Mouse (Mus musculus): ENCODE measurements at regions not wholly inside any gene's neighbourhood (a gene's known extent, or its start where the extent isn't known, plus 50 kb on each side); places are given as distances from the start of the nearest gene placed in this dataset.

DNA sequence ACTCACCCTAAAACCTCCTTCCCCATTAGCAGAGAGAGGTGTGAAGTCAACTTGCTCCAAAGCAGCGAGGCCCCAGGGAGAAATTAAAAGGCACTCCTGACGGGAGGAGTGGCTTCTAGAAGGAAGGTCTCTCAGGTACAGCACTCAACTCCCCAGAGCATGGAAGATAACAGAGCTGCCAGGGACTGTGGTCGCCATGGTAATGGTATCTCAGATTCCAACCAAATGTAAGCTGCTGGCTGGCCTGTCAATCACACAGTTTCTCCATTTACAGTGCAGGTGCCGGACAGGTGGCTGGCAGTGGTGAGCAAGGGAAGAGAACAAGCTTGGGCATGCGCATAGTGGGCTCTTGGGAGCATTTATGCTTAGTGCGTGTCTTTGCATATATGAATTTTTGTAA lies 213.5 kb upstream of the Bcor start:
- ATAC-seq, result no peak

DNA sequence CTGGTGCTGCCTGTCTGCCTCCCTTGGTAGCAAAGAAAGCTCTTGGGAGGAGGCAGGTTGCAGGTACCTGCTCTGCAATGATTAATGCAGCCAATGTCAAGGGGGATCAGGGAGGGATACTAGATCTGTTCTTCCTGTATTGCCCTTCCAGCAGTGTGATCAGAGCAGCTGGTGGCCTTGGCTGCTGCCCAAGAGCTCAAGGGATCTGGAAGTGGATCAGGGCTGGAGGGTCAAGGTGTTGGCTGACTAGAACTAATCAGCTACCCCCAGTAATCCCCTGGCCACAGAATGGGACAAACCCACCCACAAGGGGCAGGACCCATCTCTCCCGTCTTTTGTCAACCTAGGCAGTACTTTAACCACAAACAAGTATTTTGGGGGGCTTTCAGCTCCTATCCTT lies 211.8 kb upstream of the Atp6ap2 start:
- ATAC-seq, result no peak

DNA sequence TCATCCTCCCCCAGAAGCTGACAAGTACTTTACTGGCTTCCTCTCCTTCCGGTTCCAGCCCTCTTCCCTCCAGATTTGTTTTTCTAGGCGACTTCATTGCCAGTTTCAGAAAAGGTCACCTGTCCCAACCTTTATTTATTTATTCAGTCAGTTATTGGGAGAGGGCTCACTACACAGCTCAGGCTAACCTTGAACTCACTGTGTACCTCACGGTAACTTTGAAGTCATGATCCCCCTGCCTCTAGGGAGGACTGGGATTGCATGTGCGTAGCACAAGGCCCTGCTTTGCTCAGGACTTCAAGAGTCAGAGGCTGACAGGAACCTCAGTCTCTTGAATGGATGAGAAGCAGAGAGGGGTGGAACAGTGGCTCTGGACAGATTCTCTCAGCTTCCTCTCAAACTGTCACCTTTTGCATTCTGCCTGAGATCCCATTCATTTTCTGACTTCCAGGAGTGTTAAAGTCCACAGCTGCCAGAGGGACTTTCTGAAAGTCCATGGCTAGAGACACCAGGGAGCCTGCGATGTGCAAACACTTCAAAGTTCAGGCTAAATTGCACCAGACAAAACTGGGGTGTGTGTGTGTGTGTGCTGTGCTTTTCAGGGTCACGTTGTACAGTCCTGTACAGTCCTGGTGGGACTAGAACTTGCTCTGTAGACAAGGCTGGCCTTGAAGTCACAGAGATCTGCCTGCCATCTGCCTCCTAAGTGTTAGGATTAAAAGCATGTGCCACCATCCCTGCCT lies 211.2 kb upstream of the Atp6ap2 start:
- no peak for ATAC-seq

DNA sequence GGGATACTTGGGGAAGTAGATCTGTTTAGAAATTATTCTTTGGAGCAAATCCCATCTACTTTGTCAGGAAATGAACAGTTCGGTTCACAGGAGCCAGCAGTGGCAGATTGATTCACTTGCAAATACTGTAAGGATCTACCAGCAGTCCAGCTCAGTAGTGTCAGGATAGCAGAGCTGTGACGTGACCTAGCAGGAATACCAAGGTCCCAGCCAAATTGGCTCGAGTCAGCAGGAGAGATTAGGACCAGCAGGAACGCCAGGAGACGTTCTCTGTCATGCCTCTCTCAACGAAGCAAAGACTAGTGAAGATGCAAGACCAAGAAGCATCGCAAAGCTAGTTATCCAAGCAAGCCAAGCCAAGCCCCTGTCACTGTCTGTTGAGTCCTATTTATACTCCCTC lies 210.2 kb upstream of the Atp6ap2 start:
- ATAC-seq, result no peak

DNA sequence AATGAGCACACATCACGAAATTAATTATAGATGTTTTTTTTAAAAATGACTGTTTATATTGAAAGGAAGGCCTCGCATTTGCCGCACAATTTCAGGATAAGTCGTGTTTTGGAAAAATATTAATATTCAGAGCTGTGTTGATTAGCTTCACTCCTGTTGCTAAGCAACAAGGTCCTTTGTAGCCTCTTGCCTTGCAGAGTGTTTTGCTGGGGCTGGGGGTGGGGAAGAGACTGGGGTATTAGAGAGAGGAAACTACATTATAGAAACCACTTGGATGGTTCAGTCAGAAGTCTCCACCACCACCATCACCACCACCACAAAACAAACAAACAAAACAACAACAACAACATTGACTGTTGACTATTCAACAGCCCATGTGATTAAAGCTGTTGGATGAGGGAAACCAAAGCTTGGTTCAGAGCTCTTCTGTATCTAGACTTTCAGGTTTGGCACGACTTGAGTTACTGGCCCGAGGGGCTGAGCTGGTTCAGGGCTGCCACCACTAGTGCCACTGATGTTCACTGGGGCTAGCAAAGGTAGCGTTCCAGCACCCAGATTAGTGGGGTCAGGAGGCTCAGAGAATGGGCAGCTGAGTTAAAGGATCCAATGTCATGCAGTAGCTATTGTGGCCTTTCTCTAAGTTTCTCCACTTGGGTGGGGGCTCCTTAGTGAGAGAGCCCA lies 195.3 kb upstream of the Atp6ap2 start:
- ATAC-seq, result no peak

DNA sequence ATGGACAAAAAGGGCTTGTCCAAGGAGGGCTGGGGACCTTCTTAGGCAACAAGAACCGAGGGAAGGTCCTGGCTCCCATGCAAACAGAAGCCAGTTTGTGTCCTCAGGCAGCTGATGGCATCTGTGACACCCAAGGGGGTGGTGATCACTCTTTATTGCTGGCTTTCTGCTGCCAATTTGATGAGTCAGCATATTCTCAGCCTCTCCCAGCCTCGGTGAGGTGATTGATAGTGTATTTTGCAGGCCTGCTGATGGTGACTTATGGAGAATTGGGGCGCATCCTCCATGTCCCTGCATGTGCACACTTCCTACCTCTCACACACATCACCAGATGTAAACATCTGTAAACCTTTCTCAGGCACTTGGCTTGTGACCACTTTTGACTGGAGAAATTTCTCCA lies 178.3 kb upstream of the Atp6ap2 start:
- ATAC-seq, result no peak

DNA sequence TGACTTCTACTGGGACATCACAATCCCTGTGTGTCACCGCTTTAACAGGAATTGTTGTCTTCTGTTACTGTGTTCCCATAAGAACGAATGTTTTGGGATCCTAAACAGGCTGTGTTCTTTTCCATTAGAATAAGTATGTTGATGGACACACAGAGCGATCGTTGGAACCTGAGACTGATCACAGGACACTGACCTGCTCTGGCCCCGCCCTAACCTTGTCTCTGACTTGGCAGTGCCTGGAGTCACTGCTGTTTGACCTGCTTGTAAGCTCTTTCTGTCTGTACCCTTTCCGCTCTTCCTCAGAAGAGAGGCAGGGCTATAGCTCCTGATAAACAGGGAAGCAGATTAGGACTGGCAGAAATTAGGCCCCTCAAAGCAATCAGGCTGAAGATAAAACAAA lies 162.0 kb upstream of the Atp6ap2 start:
- no peak for ATAC-seq

DNA sequence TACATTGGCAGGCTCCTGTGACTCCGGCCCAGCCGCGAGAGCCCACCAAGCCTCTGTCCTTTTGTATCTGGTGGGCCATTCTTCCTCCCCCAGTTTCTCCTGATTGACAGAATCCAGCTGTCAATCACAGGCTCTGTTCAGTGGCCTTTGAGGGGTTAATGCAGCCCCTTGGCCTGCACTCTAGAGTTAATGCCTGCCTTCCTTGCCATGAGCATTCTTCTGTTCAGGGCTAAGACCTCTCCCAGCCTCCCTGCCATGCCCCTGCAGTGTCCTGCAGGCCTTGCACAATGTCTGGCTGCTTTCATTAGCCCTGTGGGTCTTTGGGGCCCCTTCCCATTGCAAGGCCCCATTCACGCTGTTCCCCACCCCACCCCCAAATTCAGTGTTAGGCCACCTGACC lies 160.9 kb upstream of the Atp6ap2 start:
- no peak for ATAC-seq

DNA sequence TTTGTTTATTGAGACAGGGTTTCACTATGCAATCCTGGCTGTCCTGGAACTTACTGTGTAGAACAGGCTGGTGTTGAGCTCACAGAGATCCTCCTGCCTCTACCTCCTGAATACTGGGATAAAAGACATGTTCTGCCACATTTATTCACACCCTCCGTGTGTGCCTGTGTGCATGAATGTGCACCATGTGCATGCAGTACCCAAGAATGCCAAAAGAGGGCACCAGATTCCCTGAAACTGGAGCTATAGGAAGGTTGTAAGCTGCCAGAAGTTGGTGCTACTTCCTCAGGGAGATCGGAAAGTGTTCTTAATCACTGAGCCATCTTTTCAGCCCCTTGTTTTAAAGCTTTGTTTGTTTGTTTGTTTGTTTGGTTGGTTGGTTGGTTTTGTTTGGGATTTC lies 155.3 kb upstream of the Atp6ap2 start:
- no peak for ATAC-seq

DNA sequence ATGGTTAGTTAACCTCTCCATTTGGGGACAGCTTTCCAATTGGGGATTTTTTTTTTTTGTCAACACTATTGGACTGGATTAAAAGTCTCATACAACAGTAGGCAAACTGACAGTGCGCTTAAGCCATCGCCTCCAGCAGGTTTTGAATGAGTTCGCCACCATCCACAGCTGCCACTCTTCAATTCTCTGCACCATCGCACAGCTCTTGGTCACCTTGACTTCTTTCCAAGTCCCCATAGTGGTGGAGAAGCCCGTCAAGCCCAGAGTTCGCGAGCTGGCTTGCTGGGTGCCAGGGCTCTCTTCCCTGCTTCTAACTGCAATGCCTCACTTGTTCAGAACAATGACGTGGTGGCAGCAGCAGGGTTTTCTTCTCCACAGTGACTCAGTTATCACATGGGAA lies 151.9 kb upstream of the Atp6ap2 start:
- ATAC-seq, result no peak

DNA sequence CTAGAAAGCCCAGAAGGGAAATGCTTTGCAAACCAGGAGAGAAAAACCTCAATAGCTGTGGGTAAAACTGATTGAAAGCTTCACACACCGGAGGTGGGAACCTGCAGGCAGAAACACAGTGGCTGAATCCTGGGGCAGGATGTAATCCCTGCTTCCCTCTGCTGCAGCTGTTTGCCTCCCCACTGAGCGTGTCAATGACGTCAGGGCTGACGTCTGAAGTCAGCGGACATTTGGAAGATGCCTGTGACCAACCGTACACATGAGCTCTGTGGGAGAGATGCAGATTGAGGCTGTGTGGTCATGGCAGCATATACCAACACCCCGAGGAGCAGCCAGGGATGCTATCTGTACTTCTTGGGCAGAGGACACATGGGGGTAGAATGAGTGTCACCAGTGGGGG lies 151.5 kb upstream of the Atp6ap2 start:
- no peak for ATAC-seq

DNA sequence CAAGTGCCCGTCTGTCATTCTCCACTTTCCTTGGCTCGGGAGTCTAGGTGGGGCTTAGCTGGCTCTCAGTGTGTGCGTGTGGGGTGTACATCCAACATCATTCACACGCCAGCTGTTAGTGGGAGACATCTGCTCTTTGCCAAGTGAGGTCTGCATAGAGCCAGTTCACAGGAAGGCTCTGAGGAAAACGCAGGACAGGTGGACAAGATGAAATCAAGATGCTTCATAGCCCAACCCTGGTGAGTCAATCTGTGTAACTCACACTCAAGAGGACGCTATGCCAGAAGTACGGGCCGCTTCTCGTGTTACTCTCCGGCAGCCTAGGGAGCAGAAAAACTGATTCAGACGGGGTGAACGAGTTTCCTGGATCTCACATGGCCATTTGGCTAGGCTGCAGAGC lies 148.2 kb upstream of the Atp6ap2 start:
- ATAC-seq, result no peak

DNA sequence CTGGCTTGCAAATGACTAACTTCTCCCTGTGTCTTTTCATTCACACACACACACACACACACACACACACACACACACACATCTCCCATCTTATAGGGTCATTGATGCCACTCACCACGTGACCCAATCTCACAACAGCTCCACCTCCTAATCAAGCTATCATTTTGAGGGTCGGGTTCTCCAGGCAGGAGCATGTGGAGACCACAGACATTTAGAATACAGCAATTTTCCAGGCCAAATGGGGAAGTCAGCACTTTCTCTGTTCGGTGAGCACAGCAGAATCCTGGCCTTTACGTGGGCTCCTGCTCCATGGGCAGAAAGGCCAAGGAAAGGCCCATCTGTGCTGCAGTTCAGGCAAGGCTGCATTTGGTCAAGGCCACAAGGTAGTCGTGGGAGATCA lies 143.8 kb upstream of the Atp6ap2 start:
- no peak for ATAC-seq

DNA sequence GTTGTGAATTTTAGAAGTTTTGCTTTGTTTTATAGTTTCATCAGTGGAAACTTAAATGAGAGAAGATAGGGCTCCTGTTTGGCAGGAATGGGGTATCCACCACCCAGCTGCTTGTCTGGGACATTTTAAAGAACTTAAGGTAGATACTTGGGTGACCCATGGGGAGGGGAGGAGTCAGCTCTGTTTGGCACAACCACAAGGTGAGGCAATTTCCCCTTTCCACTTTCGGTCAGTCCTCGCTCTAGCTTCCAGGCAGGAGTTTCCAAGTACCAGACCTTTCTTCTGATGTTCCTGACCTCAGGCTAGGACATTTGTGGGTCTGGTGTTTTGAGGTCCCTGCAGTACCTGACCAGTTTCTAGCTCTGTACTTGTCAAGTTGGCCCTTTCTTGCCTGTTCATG lies 142.5 kb upstream of the Atp6ap2 start:
- no peak for ATAC-seq

DNA sequence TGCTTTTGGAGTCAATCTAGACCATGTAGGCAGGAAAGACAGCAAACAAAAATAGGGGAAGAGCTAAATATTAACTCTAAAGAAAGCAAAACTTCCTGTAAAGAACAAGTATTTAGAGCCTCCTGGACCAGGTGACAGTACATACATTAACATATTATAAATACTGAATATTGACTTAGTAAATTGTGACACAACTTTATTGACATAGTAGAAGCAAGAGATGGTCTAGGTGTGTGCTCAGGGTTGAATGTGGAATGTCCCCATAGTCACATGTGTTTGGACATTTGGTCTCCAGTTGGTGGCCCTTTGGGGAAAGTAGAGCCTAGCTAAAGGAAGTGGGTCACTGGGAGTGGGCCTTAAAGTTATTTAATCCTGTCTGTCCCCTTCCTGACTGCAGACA lies 139.6 kb upstream of the Atp6ap2 start:
- no peak for ATAC-seq

DNA sequence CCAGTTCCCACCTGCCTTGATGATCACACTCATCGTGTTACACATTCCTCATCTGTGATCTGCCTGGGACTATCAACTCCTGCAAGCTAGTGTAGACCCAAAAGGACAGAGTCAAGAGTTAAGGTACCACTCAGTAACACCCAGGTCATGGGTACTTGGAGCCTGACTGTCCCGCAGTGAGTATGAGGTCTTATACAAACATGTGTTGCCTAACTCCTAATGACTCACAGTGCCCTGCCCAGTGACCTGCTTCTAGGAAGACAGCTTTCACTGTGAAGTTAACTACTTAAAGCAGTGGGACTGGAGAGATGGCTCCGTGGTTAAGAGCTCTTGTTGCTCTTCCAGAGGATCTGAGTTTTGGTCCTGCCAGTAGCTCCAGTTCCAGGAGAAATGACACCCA lies 137.9 kb upstream of the Atp6ap2 start:
- no peak for ATAC-seq

DNA sequence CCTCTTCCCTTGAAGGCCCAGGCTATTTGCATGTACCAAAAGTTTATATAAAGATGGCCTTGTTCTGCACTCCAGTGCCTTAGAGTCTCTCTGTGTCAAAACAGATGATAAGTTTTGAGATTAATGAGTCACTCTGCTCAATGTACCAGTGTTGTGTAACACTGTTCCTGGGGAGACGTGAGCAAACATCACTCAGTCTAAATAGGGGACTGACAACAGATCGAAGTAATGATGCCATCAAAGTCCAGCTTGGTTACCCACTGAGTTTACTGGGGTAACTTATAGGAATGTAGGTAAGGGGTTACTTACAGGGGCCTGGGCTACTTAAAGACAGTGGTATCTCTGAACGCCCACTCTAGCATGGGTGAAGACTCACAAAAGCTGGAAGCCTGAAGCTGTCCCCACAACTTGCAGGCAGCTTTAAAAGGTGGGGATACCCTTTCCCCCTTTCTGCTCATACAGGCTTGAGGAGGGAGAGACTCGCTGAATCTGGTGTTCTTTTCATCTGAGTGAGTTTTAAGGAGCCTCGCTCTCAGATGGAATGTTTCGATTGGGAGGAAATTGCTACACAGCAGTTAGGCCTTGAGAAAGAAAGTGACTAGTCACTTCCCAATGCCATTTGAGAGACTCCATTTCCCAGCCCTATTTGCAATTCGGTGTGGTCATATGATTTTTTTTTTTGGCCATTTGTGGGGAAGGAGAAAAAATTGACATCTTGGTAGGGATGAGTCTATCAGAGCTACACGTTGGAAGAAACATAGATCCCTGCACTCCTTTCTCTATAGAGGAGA lies 134.4 kb upstream of the Atp6ap2 start:
- ATAC-seq, result no peak

DNA sequence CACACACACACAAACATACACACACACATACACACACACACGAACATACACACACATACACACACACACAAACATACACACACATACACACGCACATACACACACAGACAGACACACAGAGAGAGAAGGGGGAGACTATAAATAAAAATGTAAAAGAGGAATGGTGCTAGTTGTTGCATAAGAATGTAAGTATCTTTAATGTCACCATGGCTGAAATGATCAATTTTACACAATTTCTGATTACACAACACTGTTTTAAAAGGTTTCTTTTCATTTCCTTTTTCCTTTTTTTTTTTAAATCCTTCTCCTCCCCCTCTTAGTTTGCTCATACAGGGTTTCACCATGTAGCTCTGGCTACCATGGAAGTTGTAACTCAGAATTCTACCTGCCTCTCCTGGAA lies 125.9 kb upstream of the Atp6ap2 start:
- ATAC-seq, result no peak

DNA sequence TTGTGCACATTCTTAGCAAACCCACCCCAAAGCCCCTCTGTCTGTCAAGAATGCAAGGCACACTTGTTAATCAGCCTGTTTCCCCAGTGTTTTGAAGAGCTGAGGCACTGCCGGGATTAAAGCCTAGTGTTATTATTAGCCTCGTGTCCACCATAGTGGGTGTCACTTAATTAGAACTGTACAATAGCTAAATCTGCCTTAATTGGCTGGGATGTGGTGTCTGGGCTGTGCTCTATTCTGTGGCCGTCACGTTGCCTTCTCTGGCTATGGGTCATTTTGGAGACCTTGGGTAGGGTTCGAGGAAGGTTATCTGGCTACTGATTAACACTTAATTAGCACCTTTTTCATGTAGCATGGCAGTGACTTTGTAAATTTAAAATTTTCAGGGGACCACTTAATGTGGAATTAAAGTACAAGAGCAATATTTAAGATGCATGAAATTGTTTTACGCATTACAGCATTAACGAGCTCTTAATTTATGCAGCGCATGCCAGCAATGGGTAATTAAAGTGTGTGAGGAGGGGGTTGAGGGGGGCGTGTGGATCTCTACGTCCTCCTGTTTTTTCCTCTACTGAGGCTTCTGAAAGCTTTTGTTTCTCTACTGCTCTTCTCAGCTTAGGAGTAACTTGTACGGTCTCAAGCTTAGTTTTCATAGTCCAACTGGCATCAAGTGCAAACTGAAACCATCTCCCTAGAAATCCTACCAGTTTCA lies 124.5 kb upstream of the Atp6ap2 start:
- ATAC-seq, result no peak

DNA sequence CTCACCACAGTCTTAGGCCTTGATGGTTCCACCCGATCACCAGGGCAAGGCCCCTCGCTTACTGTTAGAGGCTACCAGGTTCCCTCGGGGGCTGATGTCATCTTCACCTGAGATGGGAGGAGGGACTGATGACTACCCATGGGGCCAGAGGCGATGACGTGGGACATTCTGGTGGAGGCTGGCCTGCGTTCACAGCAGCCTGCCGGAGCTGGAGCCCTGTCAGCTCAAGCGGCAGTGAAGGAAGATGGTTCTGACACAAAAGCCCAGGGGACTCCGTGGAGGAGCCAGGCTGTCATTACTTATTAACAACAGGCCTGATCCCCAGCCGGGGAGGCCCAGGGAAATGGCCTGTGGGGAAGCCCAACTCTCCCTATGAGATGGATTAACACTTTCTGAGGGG lies 121.3 kb upstream of the Atp6ap2 start:
- ATAC-seq, result no peak

DNA sequence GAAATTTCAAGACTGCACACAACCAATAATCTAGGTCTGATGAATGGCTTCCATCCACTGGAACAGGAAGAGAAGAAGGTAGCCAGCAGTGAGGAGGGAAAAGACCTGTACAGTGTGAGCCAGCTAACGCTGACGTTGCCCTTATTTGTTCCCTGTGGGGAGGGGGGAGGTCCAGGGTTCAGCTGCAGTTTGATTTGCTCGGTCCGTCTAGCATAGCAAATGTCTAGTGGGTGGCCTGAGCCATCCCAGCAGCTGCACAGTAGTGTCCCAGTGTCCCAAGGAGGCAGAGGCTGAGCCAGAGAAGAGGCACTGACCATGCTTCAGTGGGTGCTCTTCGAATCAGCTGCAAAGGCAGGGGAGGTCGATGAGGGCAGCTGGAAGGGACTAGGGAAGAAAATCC lies 120.7 kb upstream of the Atp6ap2 start:
- ATAC-seq, result no peak

DNA sequence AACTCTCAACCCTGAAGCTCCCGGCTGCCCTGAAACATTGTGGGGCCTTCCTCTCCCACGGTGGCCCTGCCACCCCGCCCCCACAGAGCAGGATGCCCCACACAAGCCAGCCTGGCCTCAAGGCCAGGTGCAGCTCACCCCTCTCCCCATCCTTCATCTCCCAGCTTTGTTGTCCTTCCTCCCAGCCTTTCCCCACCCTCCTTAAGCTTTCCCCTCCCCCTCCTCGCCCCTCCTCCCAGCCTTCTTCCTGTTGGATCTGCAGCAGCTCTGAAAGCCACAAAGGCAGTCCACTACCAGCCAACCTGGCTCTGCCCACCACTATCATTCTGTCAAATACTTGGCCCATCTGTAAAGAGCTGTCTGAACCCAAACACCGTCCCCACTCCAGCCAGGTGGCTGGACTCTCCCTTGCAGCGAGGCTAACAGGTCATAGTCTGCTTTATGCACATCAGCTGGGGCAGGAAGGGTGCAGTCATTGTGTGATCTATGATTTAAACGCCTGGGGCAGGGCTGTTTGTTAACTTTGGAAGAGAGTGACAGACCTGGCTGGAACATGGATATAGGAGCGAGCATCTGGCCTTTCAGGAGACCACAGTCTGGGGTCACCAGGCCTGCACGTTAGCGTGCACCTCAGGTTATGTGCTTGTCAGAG lies 119.9 kb upstream of the Atp6ap2 start:
- ATAC-seq, result no peak

DNA sequence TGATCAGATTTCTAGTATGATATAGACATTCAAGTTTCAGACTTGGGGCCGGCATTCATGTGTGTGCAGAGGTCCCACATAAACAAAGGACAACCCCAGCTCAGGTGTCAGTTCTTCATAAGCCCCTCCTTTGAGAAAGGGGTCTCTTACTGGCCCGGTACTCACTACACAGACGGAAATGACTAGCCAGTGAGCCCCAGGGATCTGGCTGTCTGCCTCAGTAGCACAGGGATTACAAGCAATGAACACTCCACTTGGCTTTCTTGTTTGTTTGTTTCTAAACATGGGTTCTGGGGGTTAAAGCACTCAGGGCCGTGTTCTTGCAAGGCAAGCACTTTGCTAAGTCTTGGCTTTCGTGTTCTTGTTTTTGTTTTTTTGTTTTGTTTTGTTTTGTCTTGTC lies 115.3 kb upstream of the Atp6ap2 start:
- no peak for ATAC-seq

Measured in activated CD4-positive, CD25-positive, alpha-beta regulatory T cell, adult 4 months (primary cell).